Mouse (Mus musculus) bone marrow macrophage, adult 2 months (primary cell): ENCODE measurements around the gene Hnrnpa2b1.

Source experiments
- CTCF ChIP-seq: IDR thresholded peaks from 2 replicates; pipeline ENCODE4 v1.5.1; 2012; ENCODE audit warnings: low read depth, mild to moderate bottlenecking, low read length, moderate library complexity
- POLR2A ChIP-seq: IDR thresholded peaks from 2 replicates; pipeline ENCODE4 v1.6.1; 2012; ENCODE audit warnings: mild to moderate bottlenecking, low read depth, low read length, borderline replicate concordance

- no peak for TF ChIP-seq CTCF
- no peak for TF ChIP-seq POLR2A
These were observed 14.2 kb upstream of the Hnrnpa2b1 start for GRCm38 (mm10) chr6:51483861-51484260.
